Mouse (Mus musculus) 3134 (cell line): Measurements from ENCODE around the gene Ppm1b.
A peak's percentile ranks its signal among the peaks of the same experiment; 100 is the strongest.

Experiments
- DNase-seq: peaks from one replicate; pipeline ENCODE4 v3.0.0-alpha.2; 2011; ENCODE audit warnings: low spot score; ENCODE audit not compliant: insufficient read length; ENCODE audit errors: extremely low read depth

Gene Ppm1b

GRCm38 (mm10) chr17:84957487-84958259 is 1.1 kb downstream of the Ppm1b start:
- peak; percentile 96 for DNase-seq

- peak; percentile 62 for DNase-seq
These were observed 1.9 kb downstream of the Ppm1b start for GRCm38 (mm10) chr17:84958411-84958911.

- no peak for DNase-seq
These were observed 2.6 kb downstream of the Ppm1b start for GRCm38 (mm10) chr17:84958986-84959664.

- no peak for DNase-seq
These were observed 3.1 kb downstream of the Ppm1b start for GRCm38 (mm10) chr17:84959665-84960020.

- DNase-seq = no peak
These were observed 3.6 kb downstream of the Ppm1b start for GRCm38 (mm10) chr17:84960136-84960535.

GRCm38 (mm10) chr17:84962046-84962445 is 5.5 kb downstream of the Ppm1b start:
- DNase-seq = no peak

GRCm38 (mm10) chr17:84963651-84964050 is 7.1 kb downstream of the Ppm1b start:
- DNase-seq = no peak

- no peak for DNase-seq
These were observed 9.7 kb downstream of the Ppm1b start for GRCm38 (mm10) chr17:84966231-84966630.

GRCm38 (mm10) chr17:84967045-84967444 is 10.5 kb downstream of the Ppm1b start:
- DNase-seq = no peak

- DNase-seq = no peak
These were observed 13.4 kb downstream of the Ppm1b start for GRCm38 (mm10) chr17:84969916-84970315.

- DNase-seq = no peak
These were observed 25.2 kb downstream of the Ppm1b start for GRCm38 (mm10) chr17:84981721-84982120.

GRCm38 (mm10) chr17:84982735-84983134 is 26.2 kb downstream of the Ppm1b start:
- DNase-seq = no peak

GRCm38 (mm10) chr17:84986368-84986767 is 29.8 kb downstream of the Ppm1b start:
- DNase-seq = no peak

GRCm38 (mm10) chr17:84987834-84988410 is 31.4 kb downstream of the Ppm1b start:
- peak; percentile 7 for DNase-seq

GRCm38 (mm10) chr17:84988514-84988913 is 32.0 kb downstream of the Ppm1b start:
- DNase-seq = no peak

GRCm38 (mm10) chr17:84995844-84996243 is 39.3 kb downstream of the Ppm1b start:
- DNase-seq = no peak

- DNase-seq = no peak
These were observed 41.1 kb downstream of the Ppm1b start for GRCm38 (mm10) chr17:84997639-84998038.

GRCm38 (mm10) chr17:84999636-85000035 is 43.1 kb downstream of the Ppm1b start:
- DNase-seq = no peak

GRCm38 (mm10) chr17:85013485-85013884 is 56.9 kb downstream of the Ppm1b start:
- DNase-seq = no peak

GRCm38 (mm10) chr17:85014632-85015031 is 58.1 kb downstream of the Ppm1b start:
- DNase-seq = no peak

GRCm38 (mm10) chr17:85018344-85018743 is 61.8 kb downstream of the Ppm1b start:
- no peak for DNase-seq

GRCm38 (mm10) chr17:85018794-85019193 is 62.3 kb downstream of the Ppm1b start:
- no peak for DNase-seq
